Mouse (Mus musculus) kidney, embryonic 14.5 days (tissue): ENCODE measurements around the gene Wdr5. TPM values are rescaled to one million over a fixed set of nuclear protein-coding genes. Genes with fewer than 3 reads are reported as not detected.

Experiments
- ATAC-seq: fragments of 200-750 bp; cut with Nextera tagmentation; 2 replicates; pipeline ENCODE4 v1.8.0; 2017; ENCODE audit warnings: moderate number of reproducible peaks, mild to moderate bottlenecking, moderate TSS enrichment, moderate library complexity; ENCODE audit not compliant: low FRiP score, low TSS enrichment
- H3K27ac ChIP-seq: fragments of 300-500 bp; sonication (generic); 2 replicates; pipeline ENCODE4 v1.5.1; 2014; ENCODE audit warnings: low read depth, mild to moderate bottlenecking, low read length, moderate library complexity, mixed read lengths
- H3K27me3 ChIP-seq: fragments of 300-500 bp; sonication (generic); 2 replicates; pipeline ENCODE4 v1.6.1; 2014; ENCODE audit warnings: mild to moderate bottlenecking, low read length; ENCODE audit not compliant: control insufficient read depth, insufficient read depth
- H3K36me3 ChIP-seq: fragments of 300-500 bp; sonication (generic); 2 replicates; pipeline ENCODE4 v1.6.1; 2014; ENCODE audit warnings: low read length, mixed read lengths; ENCODE audit not compliant: control insufficient read depth, insufficient read depth
- H3K4me1 ChIP-seq: fragments of 300-500 bp; sonication (generic); 2 replicates; pipeline ENCODE4 v1.6.1; 2014; ENCODE audit warnings: low read length, mixed read lengths; ENCODE audit not compliant: control insufficient read depth, insufficient read depth
- H3K4me2 ChIP-seq: fragments of 300-500 bp; sonication (generic); replicated peaks from 2 replicates; pipeline ENCODE4 v1.6.1; 2014; ENCODE audit warnings: low read depth, mild to moderate bottlenecking, low read length
- H3K4me3 ChIP-seq: fragments of 300-500 bp; sonication (generic); 2 replicates; pipeline ENCODE4 v1.5.1; 2014; ENCODE audit warnings: mild to moderate bottlenecking, low read length
- H3K9ac ChIP-seq: fragments of 300-500 bp; sonication (generic); 2 replicates; pipeline ENCODE4 v1.6.1; 2014; ENCODE audit warnings: low read depth, mild to moderate bottlenecking, low read length, moderate library complexity
- H3K9me3 ChIP-seq: fragments of 300-500 bp; sonication (generic); 2 replicates; pipeline ENCODE4 v1.6.1; 2016; ENCODE audit warnings: low read length; ENCODE audit not compliant: control insufficient read depth
- WGBS: fragments of 180-500 bp; shearing (Covaris S2); extraction: QIAGEN DNeasy Blood & Tissue Kit; methylation state at CpG from one replicate; pipeline ENCODE4 v1.1.7; 2014; 5-methylcytosine and 5-hydroxymethylcytosine counted together
- polyA plus RNA-seq: library from polyadenylated mRNA; unstranded; fragments of >200 nt; fragmentation: Nextera tagmentation; extraction: Ambion mirVana; gene quantifications from 2 replicates; pipeline ENCODE4 v1.2.1, GENCODE M21; 2014

Wdr5 gene
- polyA plus RNA-seq, 1 experiment from 2014 or later, result 73.5 TPM

- ATAC-seq, result peak; percentile 99
- Histone ChIP-seq H3K9ac (peak overlapping the region; percentile 93), H3K36me3 (peaks cover 6% of the 10 kb centered on the region; the same call in 1 of the 2 replicates), H3K4me1 (peaks cover 39% of the 10 kb centered on the region), H3K4me3 (peak overlapping the region; percentile 91), H3K9me3 (no peaks in the 10 kb centered on the region), H3K4me2 (peak overlapping the region; percentile 76), H3K27me3 (no peaks in the 10 kb centered on the region), H3K27ac (peak overlapping the region; percentile 97)
- WGBS, result under 1% methylated on average over 81 of the region's 96 CpGs
Observed at GRCm38 (mm10) chr2:27475495-27476302, 39.3 kb upstream of the Wdr5 start.

- H3K9me3 ChIP-seq, result no peaks in the 10 kb centered on the region
- H3K27me3 ChIP-seq, result no peaks in the 10 kb centered on the region
- peaks cover 31% of the 10 kb centered on the region for H3K4me1 ChIP-seq
- peak overlapping the region; percentile 76 for H3K4me2 ChIP-seq
- H3K4me3 ChIP-seq, result peak overlapping the region; percentile 91
- peak overlapping the region; percentile 93; the same call in 1 of the 2 replicates for H3K9ac ChIP-seq
- peak overlapping the region; percentile 93 for H3K27ac ChIP-seq
- WGBS, result 28% methylated on average over 11 of the region's 11 CpGs
- ATAC-seq, result no peak
- peaks cover 3% of the 10 kb centered on the region; the same call in 1 of the 2 replicates for H3K36me3 ChIP-seq
Observed at GRCm38 (mm10) chr2:27476303-27477192, 38.4 kb upstream of the Wdr5 start.

- Histone ChIP-seq H3K9ac (no peak overlapping the region), H3K9me3 (no peaks in the 10 kb centered on the region), H3K27ac (no peak overlapping the region), H3K4me3 (no peak overlapping the region), H3K4me2 (no peak overlapping the region), H3K27me3 (no peaks in the 10 kb centered on the region), H3K4me1 (peaks cover 5% of the 10 kb centered on the region; the same call in 1 of the 2 replicates), H3K36me3 (no peaks in the 10 kb centered on the region)
- ATAC-seq, result no peak
- 67% methylated on average over 4 of the region's 4 CpGs for WGBS
Observed at GRCm38 (mm10) chr2:27479821-27480220, 35.1 kb upstream of the Wdr5 start.

- Histone ChIP-seq H3K27me3 (no peaks in the 10 kb centered on the region), H3K9me3 (no peaks in the 10 kb centered on the region), H3K4me3 (no peak overlapping the region), H3K4me2 (no peak overlapping the region), H3K36me3 (no peaks in the 10 kb centered on the region), H3K4me1 (peaks cover 5% of the 10 kb centered on the region; the same call in 1 of the 2 replicates), H3K9ac (no peak overlapping the region), H3K27ac (no peak overlapping the region)
- ATAC-seq, result no peak
- 76% methylated on average over 4 of the region's 4 CpGs for WGBS
Observed at GRCm38 (mm10) chr2:27480367-27480766, 34.6 kb upstream of the Wdr5 start.

- no peak for ATAC-seq
- H3K4me1 ChIP-seq, result no peaks in the 10 kb centered on the region
- WGBS, result 81% methylated on average over 7 of the region's 7 CpGs
- H3K9me3 ChIP-seq, result no peaks in the 10 kb centered on the region
- H3K27me3 ChIP-seq, result no peaks in the 10 kb centered on the region
- H3K9ac ChIP-seq, result no peak overlapping the region
- no peak overlapping the region for H3K4me2 ChIP-seq
- no peak overlapping the region for H3K4me3 ChIP-seq
- no peaks in the 10 kb centered on the region for H3K36me3 ChIP-seq
- no peak overlapping the region for H3K27ac ChIP-seq
Observed at GRCm38 (mm10) chr2:27482265-27482861, 32.6 kb upstream of the Wdr5 start.

- Histone ChIP-seq H3K27ac (no peak overlapping the region), H3K4me2 (no peak overlapping the region), H3K36me3 (no peaks in the 10 kb centered on the region), H3K9ac (no peak overlapping the region), H3K9me3 (no peaks in the 10 kb centered on the region), H3K4me3 (no peak overlapping the region), H3K27me3 (no peaks in the 10 kb centered on the region), H3K4me1 (no peaks in the 10 kb centered on the region)
- ATAC-seq, result no peak
- 79% methylated on average over 4 of the region's 4 CpGs for WGBS
Observed at GRCm38 (mm10) chr2:27486725-27487124, 28.2 kb upstream of the Wdr5 start.

- Histone ChIP-seq H3K9ac (no peak overlapping the region), H3K27ac (no peak overlapping the region), H3K27me3 (no peaks in the 10 kb centered on the region), H3K4me2 (no peak overlapping the region), H3K9me3 (no peaks in the 10 kb centered on the region), H3K36me3 (no peaks in the 10 kb centered on the region), H3K4me3 (no peak overlapping the region), H3K4me1 (no peaks in the 10 kb centered on the region)
- WGBS, result 85% methylated on average over 3 of the region's 4 CpGs
- no peak for ATAC-seq
Observed at GRCm38 (mm10) chr2:27487336-27488049, 27.5 kb upstream of the Wdr5 start.

- WGBS, result 92% methylated on average over 1 of the region's 1 CpGs
- no peak overlapping the region for H3K27ac ChIP-seq
- no peak for ATAC-seq
- H3K4me2 ChIP-seq, result no peak overlapping the region
- no peaks in the 10 kb centered on the region for H3K4me1 ChIP-seq
- no peaks in the 10 kb centered on the region for H3K36me3 ChIP-seq
- no peak overlapping the region for H3K4me3 ChIP-seq
- H3K9me3 ChIP-seq, result no peaks in the 10 kb centered on the region
- no peak overlapping the region for H3K9ac ChIP-seq
- H3K27me3 ChIP-seq, result no peaks in the 10 kb centered on the region
Observed at GRCm38 (mm10) chr2:27488362-27488761, 26.6 kb upstream of the Wdr5 start.
